Mouse (Mus musculus) small intestine, adult 2 months (tissue): ENCODE results near the gene Csnk2b. TPM values are rescaled to one million over a fixed set of nuclear protein-coding genes. Genes with fewer than 3 reads are reported as not detected.

Experiments
- H3K27ac ChIP-seq: fragments of 200-500 bp; 2 replicates; pipeline ENCODE4 v1.5.1; 2012; ENCODE audit warnings: low read depth, low read length, control low read depth, inconsistent platforms; ENCODE audit not compliant: insufficient read depth
- H3K27me3 ChIP-seq: fragments of 200-500 bp; 2 replicates; pipeline ENCODE4 v1.6.1; 2012; ENCODE audit warnings: mild to moderate bottlenecking, moderate library complexity, low read length, inconsistent platforms; ENCODE audit not compliant: control insufficient read depth, insufficient read depth
- H3K36me3 ChIP-seq: fragments of 200-500 bp; 2 replicates; pipeline ENCODE4 v1.6.1; 2012; ENCODE audit warnings: mild to moderate bottlenecking, low read length, control low read depth, inconsistent platforms; ENCODE audit not compliant: control insufficient read depth, insufficient read depth
- H3K4me1 ChIP-seq: fragments of 200-500 bp; 2 replicates; pipeline ENCODE4 v1.6.1; 2012; ENCODE audit warnings: low read length, inconsistent platforms, mixed read lengths; ENCODE audit not compliant: control insufficient read depth, insufficient read depth, insufficient read length
- H3K4me3 ChIP-seq: fragments of 200-500 bp; 2 replicates; pipeline ENCODE4 v1.5.1; 2012; ENCODE audit warnings: low read depth, mild to moderate bottlenecking, control low read depth, inconsistent platforms, low read length, moderate library complexity
- CTCF ChIP-seq: fragments of 200-500 bp; IDR thresholded peaks from 2 replicates; pipeline ENCODE4 v1.5.1; 2012; ENCODE audit warnings: low read depth, mild to moderate bottlenecking, control low read depth, inconsistent platforms, low read length, moderate library complexity, mixed read lengths; ENCODE audit not compliant: insufficient replicate concordance, insufficient read length; ENCODE audit errors: extremely low read depth
- POLR2A ChIP-seq: fragments of 200-500 bp; IDR thresholded peaks from 2 replicates; pipeline ENCODE4 v1.6.1; 2012; ENCODE audit warnings: low read depth, mild to moderate bottlenecking, control low read depth, inconsistent platforms, low read length, moderate library complexity
- WGBS: fragments of 180-500 bp; shearing (Covaris S2); methylation state at CpG from one replicate; pipeline ENCODE4 v1.1.7; 2018; 5-methylcytosine and 5-hydroxymethylcytosine counted together
- polyA plus RNA-seq: library from polyadenylated mRNA; depleted of rRNA; stranded (reverse); fragments of >200 nt; gene quantifications from 2 replicates; pipeline ENCODE4 v1.2.3, GENCODE M21; 2012

The Csnk2b gene
- polyA plus RNA-seq, 1 experiment: 448 TPM

GRCm38 (mm10) chr17:35152121-35152520 is 30.3 kb upstream of the Csnk2b start:
- no peak for TF ChIP-seq POLR2A
- no peak for TF ChIP-seq CTCF
- peaks cover 91% of the 10 kb centered on the region for H3K36me3 ChIP-seq
- no peaks in the 10 kb centered on the region for H3K4me1 ChIP-seq
- no peak overlapping the region for H3K4me3 ChIP-seq
- no peak overlapping the region for H3K27ac ChIP-seq
- WGBS: 76% methylated on average over 4 of the region's 4 CpGs
- H3K27me3 ChIP-seq: no peaks in the 10 kb centered on the region

- Histone ChIP-seq H3K27ac (no peak overlapping the region), H3K4me3 (no peak overlapping the region), H3K36me3 (peaks cover 89% of the 10 kb centered on the region), H3K27me3 (no peaks in the 10 kb centered on the region), H3K4me1 (no peaks in the 10 kb centered on the region)
- 62% methylated on average over 5 of the region's 5 CpGs for WGBS
- TF ChIP-seq POLR2A: no peak
- TF ChIP-seq CTCF: no peak
Observed at GRCm38 (mm10) chr17:35147922-35148639, 26.2 kb upstream of the Csnk2b start.

GRCm38 (mm10) chr17:35147348-35147747 is 25.5 kb upstream of the Csnk2b start:
- 54% methylated on average over 3 of the region's 3 CpGs for WGBS
- H3K4me1 ChIP-seq: no peaks in the 10 kb centered on the region
- H3K27ac ChIP-seq: no peak overlapping the region
- H3K4me3 ChIP-seq: no peak overlapping the region
- H3K27me3 ChIP-seq: no peaks in the 10 kb centered on the region
- TF ChIP-seq CTCF (no peak), POLR2A (no peak)
- H3K36me3 ChIP-seq: peaks cover 89% of the 10 kb centered on the region

GRCm38 (mm10) chr17:35146139-35146538 is 24.3 kb upstream of the Csnk2b start:
- Histone ChIP-seq H3K36me3 (peaks cover 90% of the 10 kb centered on the region), H3K4me1 (no peaks in the 10 kb centered on the region), H3K27me3 (no peaks in the 10 kb centered on the region), H3K4me3 (no peak overlapping the region), H3K27ac (no peak overlapping the region)
- TF ChIP-seq CTCF (no peak), POLR2A (no peak)
- 80% methylated on average over 5 of the region's 5 CpGs for WGBS

GRCm38 (mm10) chr17:35141971-35142370 is 20.1 kb upstream of the Csnk2b start:
- WGBS: 83% methylated on average over 6 of the region's 6 CpGs
- Histone ChIP-seq H3K4me1 (0 out of 2 replicates have a peak, but pooled peaks cover 2% of the 10 kb centered on the region), H3K4me3 (no peak overlapping the region), H3K27me3 (no peaks in the 10 kb centered on the region), H3K36me3 (peaks cover 83% of the 10 kb centered on the region), H3K27ac (no peak overlapping the region)
- TF ChIP-seq POLR2A (no peak), CTCF (no peak)

GRCm38 (mm10) chr17:35140490-35140996 is 18.7 kb upstream of the Csnk2b start:
- Histone ChIP-seq H3K27me3 (no peaks in the 10 kb centered on the region), H3K27ac (no peak overlapping the region), H3K4me1 (peaks cover 4% of the 10 kb centered on the region; the same call in 1 of the 2 replicates), H3K4me3 (no peak overlapping the region), H3K36me3 (peaks cover 68% of the 10 kb centered on the region)
- TF ChIP-seq CTCF (no peak), POLR2A (no peak)
- 73% methylated on average over 16 of the region's 16 CpGs for WGBS

GRCm38 (mm10) chr17:35139269-35139668 is 17.4 kb upstream of the Csnk2b start:
- Histone ChIP-seq H3K27me3 (no peaks in the 10 kb centered on the region), H3K4me1 (peaks cover 4% of the 10 kb centered on the region; the same call in 1 of the 2 replicates), H3K36me3 (peaks cover 56% of the 10 kb centered on the region), H3K27ac (no peak overlapping the region), H3K4me3 (no peak overlapping the region)
- WGBS: 89% methylated on average over 3 of the region's 3 CpGs
- TF ChIP-seq POLR2A (no peak), CTCF (no peak)
